Mouse (Mus musculus) hindbrain, embryonic 16.5 days (tissue): ENCODE data around the gene Chac2. TPM values are rescaled to one million over a fixed set of nuclear protein-coding genes. Genes with fewer than 3 reads are reported as not detected.
A peak's percentile ranks its signal among the peaks of the same experiment; 100 is the strongest.

Source experiments
- ATAC-seq: fragments of 200-750 bp; cut with Nextera tagmentation; 2 replicates; pipeline ENCODE4 v1.8.0; 2017; ENCODE audit warnings: moderate TSS enrichment, moderate library complexity
- H3K27ac ChIP-seq: fragments of 300-500 bp; sonication (generic); 2 replicates; pipeline ENCODE4 v1.5.1; 2014; ENCODE audit warnings: low read depth, mild to moderate bottlenecking, control low read depth, low read length, moderate library complexity
- H3K27me3 ChIP-seq: fragments of 300-500 bp; sonication (generic); replicated peaks from 2 replicates; pipeline ENCODE4 v1.6.1; 2014; ENCODE audit warnings: low read length; ENCODE audit not compliant: control insufficient read depth, insufficient read depth
- H3K36me3 ChIP-seq: fragments of 300-500 bp; sonication (generic); 2 replicates; pipeline ENCODE4 v1.6.1; 2014; ENCODE audit warnings: mild to moderate bottlenecking, low read length, moderate library complexity, mixed read lengths; ENCODE audit not compliant: control insufficient read depth, insufficient read depth
- H3K4me1 ChIP-seq: fragments of 300-500 bp; sonication (generic); 2 replicates; pipeline ENCODE4 v1.6.1; 2014; ENCODE audit warnings: low read depth, low read length; ENCODE audit not compliant: control insufficient read depth, insufficient read depth
- H3K4me2 ChIP-seq: fragments of 300-500 bp; sonication (generic); 2 replicates; pipeline ENCODE4 v1.6.1; 2014; ENCODE audit warnings: mild to moderate bottlenecking, low read length, control low read depth, moderate library complexity
- H3K4me3 ChIP-seq: fragments of 300-500 bp; sonication (generic); 2 replicates; pipeline ENCODE4 v1.5.1; 2014; ENCODE audit warnings: mild to moderate bottlenecking, low read length, control low read depth, moderate library complexity
- H3K9ac ChIP-seq: fragments of 300-500 bp; sonication (generic); 2 replicates; pipeline ENCODE4 v1.6.1; 2014; ENCODE audit warnings: low read depth, mild to moderate bottlenecking, control low read depth, low read length, moderate library complexity
- H3K9me3 ChIP-seq: fragments of 300-500 bp; sonication (generic); 2 replicates; pipeline ENCODE4 v1.6.1; 2014; ENCODE audit warnings: mild to moderate bottlenecking, low read length, moderate library complexity; ENCODE audit not compliant: control insufficient read depth
- WGBS: fragments of 180-500 bp; shearing (Covaris S2); extraction: QIAGEN DNeasy Blood & Tissue Kit; methylation state at CpG from one replicate; pipeline ENCODE4 v1.1.7; 2014; 5-methylcytosine and 5-hydroxymethylcytosine counted together
- polyA plus RNA-seq: library from polyadenylated mRNA; unstranded; fragments of >200 nt; fragmentation: Nextera tagmentation; extraction: Ambion mirVana; gene quantifications from 2 replicates; pipeline ENCODE4 v1.2.1, GENCODE M21; 2015

Gene Chac2
- polyA plus RNA-seq, 1 experiment from 2014 or later = 34.7 TPM

- ATAC-seq = peak; percentile 82
- WGBS = 2% methylated on average over 2 of the region's 2 CpGs
- peak overlapping the region; percentile 67 for H3K4me3 ChIP-seq
Measured at GRCm38 (mm10) chr11:30986625-30987017, 471 bp upstream of the Chac2 start.

GRCm38 (mm10) chr11:30985237-30985636 is 913 bp downstream of the Chac2 start:
- no peaks in the 10 kb centered on the region for H3K9me3 ChIP-seq
- H3K4me3 ChIP-seq = peak overlapping the region; percentile 67; the same call in 1 of the 2 replicates
- peaks cover 5% of the 10 kb centered on the region for H3K4me1 ChIP-seq
- WGBS = 28% methylated on average over 2 of the region's 2 CpGs
- no peak for ATAC-seq
- no peaks in the 10 kb centered on the region for H3K36me3 ChIP-seq
- H3K9ac ChIP-seq = no peak overlapping the region; the same call in 1 of the 2 replicates
- no peak overlapping the region for H3K27ac ChIP-seq
- no peaks in the 10 kb centered on the region for H3K27me3 ChIP-seq
- H3K4me2 ChIP-seq = peak overlapping the region; percentile 77

More at GRCm38 (mm10) chr11:30986625-30987017, 471 bp upstream of the Chac2 start:
- Histone ChIP-seq H3K4me2 (peak overlapping the region; percentile 77), H3K9me3 (no peaks in the 10 kb centered on the region), H3K9ac (peak overlapping the region; percentile 81), H3K27ac (peak overlapping the region; percentile 71), H3K27me3 (no peaks in the 10 kb centered on the region), H3K4me1 (peaks cover 5% of the 10 kb centered on the region), H3K36me3 (no peaks in the 10 kb centered on the region)

- WGBS = 1% methylated on average over 40 of the region's 40 CpGs
- peak within 1 kb of the TSS; percentile 88 for H3K27ac ChIP-seq
Measured at GRCm38 (mm10) chr11:30954279-30954725, 31.8 kb downstream of the Chac2 start, which contains the start of gene Erlec1. Gene Erlec1 (minus strand): TSS chr11:30954335.

GRCm38 (mm10) chr11:30953469-30954154 is 32.5 kb downstream of the Chac2 start:
- Histone ChIP-seq H3K4me2 (peak overlapping the region; percentile 68), H3K4me3 (peak overlapping the region; percentile 90), H3K27me3 (no peaks in the 10 kb centered on the region), H3K9me3 (peaks cover 5% of the 10 kb centered on the region), H3K36me3 (peaks cover 20% of the 10 kb centered on the region), H3K27ac (peak overlapping the region; percentile 88), H3K9ac (peak overlapping the region; percentile 93), H3K4me1 (peaks cover 13% of the 10 kb centered on the region)
- WGBS = 2% methylated on average over 28 of the region's 32 CpGs
- ATAC-seq = peak; percentile 93

More at GRCm38 (mm10) chr11:30954279-30954725, 31.8 kb downstream of the Chac2 start, which contains the start of gene Erlec1:
- Histone ChIP-seq H3K9me3 (peaks cover 5% of the 10 kb centered on the region), H3K4me3 (peak within 1 kb of the TSS; percentile 90), H3K4me1 (peaks cover 13% of the 10 kb centered on the region), H3K4me2 (peak within 1 kb of the TSS; percentile 94), H3K27me3 (no peaks in the 10 kb centered on the region), H3K9ac (peak within 1 kb of the TSS; percentile 93), H3K36me3 (peaks cover 16% of the 10 kb centered on the region)
- peak; percentile 99 for ATAC-seq

- Histone ChIP-seq H3K4me1 (peaks cover 13% of the 10 kb centered on the region), H3K36me3 (peaks cover 22% of the 10 kb centered on the region), H3K27me3 (no peaks in the 10 kb centered on the region), H3K9me3 (peaks cover 5% of the 10 kb centered on the region), H3K9ac (no peak overlapping the region; the same call in 1 of the 2 replicates), H3K4me2 (peak overlapping the region; percentile 68), H3K4me3 (peak overlapping the region; percentile 90; the same call in 1 of the 2 replicates), H3K27ac (no peak overlapping the region)
- ATAC-seq = no peak
- WGBS = 75% methylated on average over 5 of the region's 5 CpGs
Measured at GRCm38 (mm10) chr11:30952829-30953228, 33.3 kb downstream of the Chac2 start.

- Histone ChIP-seq H3K4me2 (no peak overlapping the region), H3K9me3 (no peaks in the 10 kb centered on the region), H3K36me3 (peaks cover 31% of the 10 kb centered on the region), H3K4me1 (no peaks in the 10 kb centered on the region), H3K4me3 (no peak overlapping the region), H3K27ac (no peak overlapping the region), H3K27me3 (no peaks in the 10 kb centered on the region), H3K9ac (no peak overlapping the region)
- 94% methylated on average over 2 of the region's 2 CpGs for WGBS
- no peak; the same call in 1 of the 2 replicates for ATAC-seq
Measured at GRCm38 (mm10) chr11:30943522-30943921, 42.6 kb downstream of the Chac2 start.

- peaks cover 18% of the 10 kb centered on the region for H3K36me3 ChIP-seq
- WGBS = 100% methylated on average over 1 of the region's 1 CpGs
- no peak overlapping the region for H3K4me2 ChIP-seq
- no peak overlapping the region for H3K27ac ChIP-seq
- no peak overlapping the region for H3K4me3 ChIP-seq
- no peak for ATAC-seq
- H3K4me1 ChIP-seq = no peaks in the 10 kb centered on the region
- H3K9me3 ChIP-seq = no peaks in the 10 kb centered on the region
- no peak overlapping the region for H3K9ac ChIP-seq
- H3K27me3 ChIP-seq = no peaks in the 10 kb centered on the region
Measured at GRCm38 (mm10) chr11:30928498-30928897, 57.7 kb downstream of the Chac2 start.

- no peaks in the 10 kb centered on the region for H3K4me1 ChIP-seq
- no peaks in the 10 kb centered on the region for H3K27me3 ChIP-seq
- no peak overlapping the region for H3K27ac ChIP-seq
- H3K4me2 ChIP-seq = no peak overlapping the region
- no peak overlapping the region for H3K9ac ChIP-seq
- H3K9me3 ChIP-seq = no peaks in the 10 kb centered on the region
- H3K4me3 ChIP-seq = no peak overlapping the region
- ATAC-seq = no peak
- H3K36me3 ChIP-seq = peaks cover 18% of the 10 kb centered on the region
Measured at GRCm38 (mm10) chr11:30928079-30928478, 58.1 kb downstream of the Chac2 start.
